Mouse (Mus musculus) intestine, embryonic 16.5 days (tissue): ENCODE data around the gene Olfr769. TPM values are rescaled to one million over a fixed set of nuclear protein-coding genes. Genes with fewer than 3 reads are reported as not detected.

Source experiments
- polyA plus RNA-seq: library from polyadenylated mRNA; unstranded; fragments of >200 nt; fragmentation: Nextera tagmentation; extraction: Ambion mirVana; gene quantifications from 2 replicates; pipeline ENCODE4 v1.2.1, GENCODE M21; 2015

Gene Olfr769
- polyA plus RNA-seq, 1 experiment from 2014 or later = not detected

Other genes with a start within 250 kb of the Olfr769 start
- gene Gdf11, start 226.1 kb downstream of the Olfr769 start, polyA plus RNA-seq = 2.1 and 2.2 TPM in 2 replicates
- 794 TPM in 2 replicates for gene Cd63, start 216.9 kb downstream of the Olfr769 start, polyA plus RNA-seq
- 18.6 and 18.8 TPM in 2 replicates for gene Rdh5, start 195.0 kb downstream of the Olfr769 start, polyA plus RNA-seq
- 208 and 220 TPM in 2 replicates for gene Bloc1s1, start 193.8 kb downstream of the Olfr769 start, polyA plus RNA-seq
- gene Itga7, start 184.0 kb downstream of the Olfr769 start, polyA plus RNA-seq = 3.3 and 3.7 TPM in 2 replicates
- 23.2 and 28.6 TPM in 2 replicates for gene Mettl7b, start 156.9 kb downstream of the Olfr769 start, polyA plus RNA-seq
- gene Olfr9, start 128.4 kb downstream of the Olfr769 start, polyA plus RNA-seq = not detected in 2 replicates
- gene Olfr763, start 107.1 kb downstream of the Olfr769 start, polyA plus RNA-seq = not detected in 2 replicates
- not detected in 2 replicates for gene Olfr764-ps1, start 78.0 kb downstream of the Olfr769 start, polyA plus RNA-seq
- not detected in 2 replicates for gene Olfr765, start 67.9 kb downstream of the Olfr769 start, polyA plus RNA-seq
- not detected in 2 replicates for gene Olfr766-ps1, start 48.9 kb downstream of the Olfr769 start, polyA plus RNA-seq
- gene Olfr767, start 35.0 kb downstream of the Olfr769 start, polyA plus RNA-seq = not detected in 2 replicates
- gene Olfr768, start 18.5 kb downstream of the Olfr769 start, polyA plus RNA-seq = not detected in 2 replicates
- gene Olfr770, start 21.1 kb upstream of the Olfr769 start, polyA plus RNA-seq = not detected in 2 replicates
- not detected in 2 replicates for gene Olfr771, start 46.9 kb upstream of the Olfr769 start, polyA plus RNA-seq
- gene Olfr772, start 60.1 kb upstream of the Olfr769 start, polyA plus RNA-seq = not detected in 2 replicates
- not detected in 2 replicates for gene Olfr773, start 69.6 kb upstream of the Olfr769 start, polyA plus RNA-seq
- not detected in 2 replicates for gene Olfr774, start 118.3 kb upstream of the Olfr769 start, polyA plus RNA-seq
- not detected in 2 replicates for gene Olfr775, start 130.6 kb upstream of the Olfr769 start, polyA plus RNA-seq
- gene Olfr776, start 141.3 kb upstream of the Olfr769 start, polyA plus RNA-seq = not detected in 2 replicates
- gene Olfr777, start 153.6 kb upstream of the Olfr769 start, polyA plus RNA-seq = not detected in 2 replicates
- gene Olfr780, start 200.3 kb upstream of the Olfr769 start, polyA plus RNA-seq = not detected in 2 replicates
- gene Olfr781, start 211.0 kb upstream of the Olfr769 start, polyA plus RNA-seq = not detected in 2 replicates
- not detected in 2 replicates for gene Olfr782, start 231.0 kb upstream of the Olfr769 start, polyA plus RNA-seq